Mouse (Mus musculus) cerebellum, postnatal 25 days (tissue): ENCODE data around the gene Phf1.
"Not testable (repeated sequence)": the region's sequence is repeated elsewhere in the genome, so short reads cannot be mapped to it uniquely, and the experiment has no call there.

Source experiments
- DNase-seq, 2 experiments: peaks; one replicate each; pipeline ENCODE4 v3.0.0; 2021; ENCODE audit warnings: mixed read lengths in 2 of 2

Gene Phf1

GRCm38 (mm10) chr17:26932839-26933398, at the start of gene Phf1:
Phf1 (plus strand) TSS chr17:26933052.
- peak; percentile 96 to 99 for DNase-seq

GRCm38 (mm10) chr17:26883585-26883984, 49.3 kb upstream of the Phf1 start:
- DNase-seq = no peak

GRCm38 (mm10) chr17:26884995-26885926, 47.6 kb upstream of the Phf1 start:
- DNase-seq = peak; percentile 75 to 87

- peak; percentile 89 to 91 for DNase-seq
Measured at GRCm38 (mm10) chr17:26886047-26886749, 46.7 kb upstream of the Phf1 start.

- no peak for DNase-seq
Measured at GRCm38 (mm10) chr17:26887926-26888325, 44.9 kb upstream of the Phf1 start.

- DNase-seq = peak; percentile 17 to 20
Measured at GRCm38 (mm10) chr17:26892635-26893375, 40.0 kb upstream of the Phf1 start.

- no peak for DNase-seq
Measured at GRCm38 (mm10) chr17:26893492-26893891, 39.4 kb upstream of the Phf1 start.

- DNase-seq = no peak
Measured at GRCm38 (mm10) chr17:26894342-26894741, 38.5 kb upstream of the Phf1 start.

GRCm38 (mm10) chr17:26895578-26895977, 37.3 kb upstream of the Phf1 start:
- DNase-seq = peak; percentile 70 to 83

GRCm38 (mm10) chr17:26900916-26901315, 31.9 kb upstream of the Phf1 start:
- no peak for DNase-seq

GRCm38 (mm10) chr17:26904320-26904719, 28.5 kb upstream of the Phf1 start:
- DNase-seq = no peak

GRCm38 (mm10) chr17:26907506-26907905, 25.3 kb upstream of the Phf1 start:
- DNase-seq = peak in 1 of 2 experiments; percentile 27

- DNase-seq = no peak
Measured at GRCm38 (mm10) chr17:26915248-26915647, 17.6 kb upstream of the Phf1 start.

- DNase-seq = peak; percentile 100
Measured at GRCm38 (mm10) chr17:26916711-26917482, 16.0 kb upstream of the Phf1 start, which contains the start of gene Kifc5b. Kifc5b (plus strand) TSS chr17:26917091.

- DNase-seq = not testable (repeated sequence)
Measured at GRCm38 (mm10) chr17:26917560-26917959, 15.3 kb upstream of the Phf1 start.

- DNase-seq = no peak
Measured at GRCm38 (mm10) chr17:26918343-26918742, 14.5 kb upstream of the Phf1 start.

- not testable (repeated sequence) for DNase-seq
Measured at GRCm38 (mm10) chr17:26919516-26919915, 13.3 kb upstream of the Phf1 start.

GRCm38 (mm10) chr17:26922368-26922767, 10.5 kb upstream of the Phf1 start:
- not testable (repeated sequence) for DNase-seq

GRCm38 (mm10) chr17:26925414-26925813, 7.4 kb upstream of the Phf1 start:
- not testable (repeated sequence) for DNase-seq

GRCm38 (mm10) chr17:26931795-26932194, 1.1 kb upstream of the Phf1 start:
- peak; percentile 32 to 61 for DNase-seq

GRCm38 (mm10) chr17:26933419-26933818, 567 bp downstream of the Phf1 start:
- no peak for DNase-seq
